Mouse (Mus musculus): ENCODE measurements around the gene Taar1. TPM values are rescaled to one million over a fixed set of nuclear protein-coding genes. Genes with fewer than 3 reads are reported as not detected.

Gene Taar1
- polyA plus RNA-seq, 1 experiment from 2014 or later = not detected

- Histone ChIP-seq H3K9me3 (replicated peaks; ENCODE audit: control insufficient read depth, low read length, poor library complexity, severe bottlenecking) (no peaks in the 10 kb centered on the region), H3K27me3 (ENCODE audit: control insufficient read depth, insufficient read depth, low read depth, low read length) (no peaks in the 10 kb centered on the region), H3K4me2 (ENCODE audit: low read length) (no peak within 1 kb of the TSS), H3K27ac (ENCODE audit: low read length) (no peak within 1 kb of the TSS), H3K4me1 (ENCODE audit: control insufficient read depth, insufficient read depth, low read length) (no peaks in the 10 kb centered on the region), H3K36me3 (ENCODE audit: control insufficient read depth, insufficient read depth, low read length) (no peaks in the 10 kb centered on the region), H3K9ac (ENCODE audit: low read depth, low read length) (no peak within 1 kb of the TSS), H3K4me3 (ENCODE audit: low read depth, low read length) (no peak within 1 kb of the TSS)
- no peak for ATAC-seq
- 96% methylated on average over 13 of the region's 13 CpGs for WGBS
Observed at GRCm38 (mm10) chr10:23960444-23960915, 40.3 kb downstream of the Taar1 start, which contains the start of gene Taar4. Gene Taar4, plus strand, starts transcription at chr10:23960494.

GRCm38 (mm10) chr10:23963444-23963843 lies 43.3 kb downstream of the Taar1 start:
- H3K27ac ChIP-seq (ENCODE audit: low read length) = no peak overlapping the region
- H3K9me3 ChIP-seq (replicated peaks; ENCODE audit: control insufficient read depth, low read length, poor library complexity, severe bottlenecking) = no peaks in the 10 kb centered on the region
- ATAC-seq = no peak
- no peak overlapping the region for H3K9ac ChIP-seq (ENCODE audit: low read depth, low read length)
- no peaks in the 10 kb centered on the region for H3K36me3 ChIP-seq (ENCODE audit: control insufficient read depth, insufficient read depth, low read length)
- no peaks in the 10 kb centered on the region for H3K27me3 ChIP-seq (ENCODE audit: control insufficient read depth, insufficient read depth, low read depth, low read length)
- WGBS = 56% methylated on average over 3 of the region's 3 CpGs
- H3K4me3 ChIP-seq (ENCODE audit: low read depth, low read length) = no peak overlapping the region
- H3K4me1 ChIP-seq (ENCODE audit: control insufficient read depth, insufficient read depth, low read length) = no peaks in the 10 kb centered on the region
- no peak overlapping the region for H3K4me2 ChIP-seq (ENCODE audit: low read length)

GRCm38 (mm10) chr10:23964921-23965610 lies 44.9 kb downstream of the Taar1 start:
- no peak overlapping the region for H3K9ac ChIP-seq (ENCODE audit: low read depth, low read length)
- H3K36me3 ChIP-seq (ENCODE audit: control insufficient read depth, insufficient read depth, low read length) = no peaks in the 10 kb centered on the region
- 96% methylated on average over 6 of the region's 6 CpGs for WGBS
- no peak for ATAC-seq
- no peak overlapping the region for H3K4me2 ChIP-seq (ENCODE audit: low read length)
- no peaks in the 10 kb centered on the region for H3K27me3 ChIP-seq (ENCODE audit: control insufficient read depth, insufficient read depth, low read depth, low read length)
- no peak overlapping the region for H3K27ac ChIP-seq (ENCODE audit: low read length)
- no peak overlapping the region for H3K4me3 ChIP-seq (ENCODE audit: low read depth, low read length)
- no peaks in the 10 kb centered on the region for H3K9me3 ChIP-seq (replicated peaks; ENCODE audit: control insufficient read depth, low read length, poor library complexity, severe bottlenecking)
- no peaks in the 10 kb centered on the region for H3K4me1 ChIP-seq (ENCODE audit: control insufficient read depth, insufficient read depth, low read length)

GRCm38 (mm10) chr10:23970656-23971165 lies 50.6 kb downstream of the Taar1 start, which contains the start of gene Taar5:
Gene Taar5, plus strand, starts transcription at chr10:23970706.
- Histone ChIP-seq H3K4me3 (ENCODE audit: low read depth, low read length) (no peak within 1 kb of the TSS), H3K4me2 (ENCODE audit: low read length) (no peak within 1 kb of the TSS), H3K4me1 (ENCODE audit: control insufficient read depth, insufficient read depth, low read length) (no peaks in the 10 kb centered on the region), H3K9ac (ENCODE audit: low read depth, low read length) (no peak within 1 kb of the TSS), H3K27me3 (ENCODE audit: control insufficient read depth, insufficient read depth, low read depth, low read length) (no peaks in the 10 kb centered on the region), H3K9me3 (replicated peaks; ENCODE audit: control insufficient read depth, low read length, poor library complexity, severe bottlenecking) (no peaks in the 10 kb centered on the region), H3K27ac (ENCODE audit: low read length) (no peak within 1 kb of the TSS), H3K36me3 (ENCODE audit: control insufficient read depth, insufficient read depth, low read length) (no peaks in the 10 kb centered on the region)
- no peak for ATAC-seq
- WGBS = 93% methylated on average over 11 of the region's 11 CpGs

Other genes with a start within 250 kb of the Taar1 start
- 83.7 and 87.4 TPM in 2 replicates for gene Rps12, start 133.1 kb upstream of the Taar1 start, polyA plus RNA-seq (2015; fragmentation: Nextera tagmentation; extraction: Ambion mirVana)
- 17.5 and 19.0 TPM in 2 replicates for gene Slc18b1, start 123.4 kb upstream of the Taar1 start, polyA plus RNA-seq (2015; fragmentation: Nextera tagmentation; extraction: Ambion mirVana)
- 0.22 TPM in 1 of 2 replicates, not detected in the other for gene Vnn3, start 68.9 kb upstream of the Taar1 start, polyA plus RNA-seq (2015; fragmentation: Nextera tagmentation; extraction: Ambion mirVana)
- 0.25 and 0.43 TPM in 2 replicates for gene Vnn1, start 25.7 kb upstream of the Taar1 start, polyA plus RNA-seq (2015; fragmentation: Nextera tagmentation; extraction: Ambion mirVana)
- gene Taar2, start 18.2 kb downstream of the Taar1 start, polyA plus RNA-seq (2015; fragmentation: Nextera tagmentation; extraction: Ambion mirVana) = not detected in 2 replicates
- gene Taar3, start 29.2 kb downstream of the Taar1 start, polyA plus RNA-seq (2015; fragmentation: Nextera tagmentation; extraction: Ambion mirVana) = not detected in 2 replicates
- not detected in 2 replicates for gene Taar4, start 40.1 kb downstream of the Taar1 start, polyA plus RNA-seq (2015; fragmentation: Nextera tagmentation; extraction: Ambion mirVana)
- not detected in 2 replicates for gene Taar5, start 50.4 kb downstream of the Taar1 start, polyA plus RNA-seq (2015; fragmentation: Nextera tagmentation; extraction: Ambion mirVana)
- not detected in 2 replicates for gene Taar6, start 65.3 kb downstream of the Taar1 start, polyA plus RNA-seq (2015; fragmentation: Nextera tagmentation; extraction: Ambion mirVana)
- gene Taar7a, start 73.1 kb downstream of the Taar1 start, polyA plus RNA-seq (2015; fragmentation: Nextera tagmentation; extraction: Ambion mirVana) = not detected in 2 replicates
- gene Taar7b, start 79.6 kb downstream of the Taar1 start, polyA plus RNA-seq (2015; fragmentation: Nextera tagmentation; extraction: Ambion mirVana) = not detected in 2 replicates
- gene Taar7d, start 106.9 kb downstream of the Taar1 start, polyA plus RNA-seq (2015; fragmentation: Nextera tagmentation; extraction: Ambion mirVana) = not detected in 2 replicates
- gene Taar7e, start 117.3 kb downstream of the Taar1 start, polyA plus RNA-seq (2015; fragmentation: Nextera tagmentation; extraction: Ambion mirVana) = not detected in 2 replicates
- not detected in 2 replicates for gene Taar7f, start 129.2 kb downstream of the Taar1 start, polyA plus RNA-seq (2015; fragmentation: Nextera tagmentation; extraction: Ambion mirVana)
- gene Taar8a, start 156.1 kb downstream of the Taar1 start, polyA plus RNA-seq (2015; fragmentation: Nextera tagmentation; extraction: Ambion mirVana) = not detected in 2 replicates
- gene Taar8b, start 171.9 kb downstream of the Taar1 start, polyA plus RNA-seq (2015; fragmentation: Nextera tagmentation; extraction: Ambion mirVana) = not detected in 2 replicates
- gene Taar8c, start 181.6 kb downstream of the Taar1 start, polyA plus RNA-seq (2015; fragmentation: Nextera tagmentation; extraction: Ambion mirVana) = not detected in 2 replicates
- not detected in 2 replicates for gene Taar9, start 189.2 kb downstream of the Taar1 start, polyA plus RNA-seq (2015; fragmentation: Nextera tagmentation; extraction: Ambion mirVana)
- 363 and 388 TPM in 2 replicates for gene Stx7, start 228.9 kb downstream of the Taar1 start, polyA plus RNA-seq (2015; fragmentation: Nextera tagmentation; extraction: Ambion mirVana)

All from midbrain, embryonic 16.5 days (tissue).